Mouse (Mus musculus): ENCODE data around the gene Rhbdf1.
A peak's percentile ranks its signal among the peaks of the same experiment; 100 is the strongest.
"Not testable (repeated sequence)": the region's sequence is repeated elsewhere in the genome, so short reads cannot be mapped to it uniquely, and the experiment has no call there.

The Rhbdf1 gene

GRCm38 (mm10) chr11:32220607-32221224 lies 1.4 kb downstream of the Rhbdf1 start:
- DNase-seq, result peak; percentile 56

- DNase-seq, result peak; percentile 26
Measured at GRCm38 (mm10) chr11:32219287-32219686, 2.8 kb downstream of the Rhbdf1 start.

- peak; percentile 31 for DNase-seq
Measured at GRCm38 (mm10) chr11:32218501-32219050, 3.5 kb downstream of the Rhbdf1 start.

GRCm38 (mm10) chr11:32216851-32217250 lies 5.2 kb downstream of the Rhbdf1 start:
- DNase-seq, result peak; percentile 85

- no peak for DNase-seq
Measured at GRCm38 (mm10) chr11:32215372-32216162, 6.5 kb downstream of the Rhbdf1 start.

- DNase-seq, result no peak
Measured at GRCm38 (mm10) chr11:32210623-32211022, 11.5 kb downstream of the Rhbdf1 start.

- peak; percentile 98 for DNase-seq
Measured at GRCm38 (mm10) chr11:32205058-32205873, 16.8 kb downstream of the Rhbdf1 start, which contains the start of gene Snrnp25. TSS of gene Snrnp25 (plus strand) at chr11:32205415.

GRCm38 (mm10) chr11:32201922-32202685 lies 20.0 kb downstream of the Rhbdf1 start:
- no peak for DNase-seq

GRCm38 (mm10) chr11:32200992-32201391 lies 21.1 kb downstream of the Rhbdf1 start:
- not testable (repeated sequence) for DNase-seq

GRCm38 (mm10) chr11:32200075-32200601 lies 22.0 kb downstream of the Rhbdf1 start, which contains the start of gene Il9r:
TSS of gene Il9r (minus strand) at chr11:32200279.
- no peak for DNase-seq

GRCm38 (mm10) chr11:32199230-32199629 lies 22.9 kb downstream of the Rhbdf1 start:
- DNase-seq, result no peak

GRCm38 (mm10) chr11:32198256-32198955 lies 23.7 kb downstream of the Rhbdf1 start:
- no peak for DNase-seq

GRCm38 (mm10) chr11:32197766-32198165 lies 24.3 kb downstream of the Rhbdf1 start:
- no peak for DNase-seq

GRCm38 (mm10) chr11:32196727-32197126 lies 25.4 kb downstream of the Rhbdf1 start:
- DNase-seq, result no peak

GRCm38 (mm10) chr11:32195867-32196540 lies 26.1 kb downstream of the Rhbdf1 start:
- DNase-seq, result no peak

GRCm38 (mm10) chr11:32194626-32195025 lies 27.5 kb downstream of the Rhbdf1 start:
- DNase-seq, result no peak

- DNase-seq, result no peak
Measured at GRCm38 (mm10) chr11:32194086-32194485, 28.0 kb downstream of the Rhbdf1 start.

- DNase-seq, result no peak
Measured at GRCm38 (mm10) chr11:32193156-32193555, 28.9 kb downstream of the Rhbdf1 start.

- no peak for DNase-seq
Measured at GRCm38 (mm10) chr11:32190603-32191110, 31.4 kb downstream of the Rhbdf1 start.

- DNase-seq, result no peak
Measured at GRCm38 (mm10) chr11:32190119-32190518, 32.0 kb downstream of the Rhbdf1 start.

All from cerebellum, adult 9-10 months (tissue).